In genomic region chr11:51263286-51263831, GRCm38 (mm10) we compare ENCODE assay signal across 8 mouse cellular contexts. TPM values are rescaled to one million over a fixed set of nuclear protein-coding genes. Genes with fewer than 3 reads are reported as not detected.
DNase-seq lines count a peak whose midpoint lies in the region; ATAC-seq lines count a peak whose summit lies in the region.

No protein-coding gene starts in this region.

- ATAC-seq in megakaryocyte-erythroid progenitor cell, adult 5-6 weeks (replicated peaks; ENCODE audit: low FRiP score, low TSS enrichment, poor library complexity, severe bottlenecking): peak; percentile 24

- peak overlapping the region; percentile 98 for H3K27ac ChIP-seq in limb, embryonic 10.5 days

- H3K4me1 ChIP-seq in limb, embryonic 10.5 days: peaks cover 26% of the 10 kb centered on the region

- WGBS in limb, embryonic 10.5 days: under 1% methylated on average over 44 of the region's 50 CpGs

- H3K36me3 ChIP-seq in limb, embryonic 10.5 days: peaks cover 21% of the 10 kb centered on the region

- peak overlapping the region; percentile 87 for H3K4me3 ChIP-seq in limb, embryonic 10.5 days

- no peaks in the 10 kb centered on the region for H3K27me3 ChIP-seq in limb, embryonic 10.5 days (ENCODE audit: low read depth, poor library complexity, severe bottlenecking)

- H3K9me3 ChIP-seq in limb, embryonic 10.5 days (replicated peaks): no peaks in the 10 kb centered on the region

- DNase-seq in embryo, embryonic 10 days (ENCODE audit: low spot score): peak; percentile 22
- DNase-seq in embryo, embryonic 10.5 days (ENCODE audit: low spot score): no peak
- peak; percentile 4 for DNase-seq in brain, embryonic 18.5 days (ENCODE audit: low read depth, low spot score)
- peak; percentile 17 for DNase-seq in forelimb bud, embryonic 11.5 days (ENCODE audit: low read depth, low spot score)
- peak; percentile 61 for DNase-seq in induced T-regulatory cell, adult 2 months (ENCODE audit: low read depth)
- DNase-seq in limb, embryonic 10.5 days (ENCODE audit: low spot score): no peak
- DNase-seq in urinary bladder, postnatal 14 days (ENCODE audit: low spot score): peak; percentile 64

RNA-seq across cellular contexts. Expression of gene BC049762, which starts 0.5 kb away (rescaled TPM):
- polyA plus RNA-seq in limb, embryonic 10.5 days (2016; fragmentation: Nextera tagmentation; extraction: Ambion mirVana): 0.91 TPM in 1 of 2 replicates, not detected in the other
- not detected in 2 replicates for total RNA-seq in megakaryocyte-erythroid progenitor cell, adult 5-6 weeks (2014; fragmentation: Nextera tagmentation)
- total RNA-seq in megakaryocyte-erythroid progenitor cell, adult 5-6 weeks (2017): not detected in 2 replicates

RNA-seq across cellular contexts. Expression of gene Clk4, which starts 1.8 kb away (rescaled TPM):
- polyA plus RNA-seq in limb, embryonic 10.5 days (2016; fragmentation: Nextera tagmentation; extraction: Ambion mirVana): 101 and 126 TPM in 2 replicates
- total RNA-seq in megakaryocyte-erythroid progenitor cell, adult 5-6 weeks (2014; fragmentation: Nextera tagmentation): 110 TPM in 2 replicates
- total RNA-seq in megakaryocyte-erythroid progenitor cell, adult 5-6 weeks (2017): 179 and 188 TPM in 2 replicates

RNA-seq across cellular contexts. Expression of gene Col23a1, which starts 26.4 kb away (rescaled TPM):
- polyA plus RNA-seq in limb, embryonic 10.5 days (2016; fragmentation: Nextera tagmentation; extraction: Ambion mirVana): 17.0 and 24.1 TPM in 2 replicates
- 0.27 TPM in 1 of 2 replicates, not detected in the other for total RNA-seq in megakaryocyte-erythroid progenitor cell, adult 5-6 weeks (2014; fragmentation: Nextera tagmentation)
- total RNA-seq in megakaryocyte-erythroid progenitor cell, adult 5-6 weeks (2017): 0.08 TPM in 1 of 2 replicates, not detected in the other

RNA-seq across cellular contexts. Expression of gene Gm12569, which starts 43.1 kb away (rescaled TPM):
- polyA plus RNA-seq in limb, embryonic 10.5 days (2016; fragmentation: Nextera tagmentation; extraction: Ambion mirVana): not detected in 2 replicates
- total RNA-seq in megakaryocyte-erythroid progenitor cell, adult 5-6 weeks (2014; fragmentation: Nextera tagmentation): not detected in 2 replicates
- total RNA-seq in megakaryocyte-erythroid progenitor cell, adult 5-6 weeks (2017): not detected in 2 replicates

Comparison
In these comparisons a context has a peak if more than half of its experiments do, and no peak if none do; other contexts are left out.
1. DNase-seq: peak in embryo, embryonic 10 days (single experiment), brain, embryonic 18.5 days (single experiment), forelimb bud, embryonic 11.5 days (single experiment), induced T-regulatory cell, adult 2 months (single experiment) and urinary bladder, postnatal 14 days (single experiment); none in embryo, embryonic 10.5 days (single experiment) and limb, embryonic 10.5 days (single experiment).